Mouse (Mus musculus) naive thymus-derived CD4-positive, alpha-beta T cell, adult 2 months (primary cell): ENCODE data around the gene Klf6.

Source experiments
- DNase-seq: peaks from one replicate; pipeline ENCODE4 v3.0.0-alpha.2; 2011; ENCODE audit warnings: low read depth

Gene Klf6

DNA sequence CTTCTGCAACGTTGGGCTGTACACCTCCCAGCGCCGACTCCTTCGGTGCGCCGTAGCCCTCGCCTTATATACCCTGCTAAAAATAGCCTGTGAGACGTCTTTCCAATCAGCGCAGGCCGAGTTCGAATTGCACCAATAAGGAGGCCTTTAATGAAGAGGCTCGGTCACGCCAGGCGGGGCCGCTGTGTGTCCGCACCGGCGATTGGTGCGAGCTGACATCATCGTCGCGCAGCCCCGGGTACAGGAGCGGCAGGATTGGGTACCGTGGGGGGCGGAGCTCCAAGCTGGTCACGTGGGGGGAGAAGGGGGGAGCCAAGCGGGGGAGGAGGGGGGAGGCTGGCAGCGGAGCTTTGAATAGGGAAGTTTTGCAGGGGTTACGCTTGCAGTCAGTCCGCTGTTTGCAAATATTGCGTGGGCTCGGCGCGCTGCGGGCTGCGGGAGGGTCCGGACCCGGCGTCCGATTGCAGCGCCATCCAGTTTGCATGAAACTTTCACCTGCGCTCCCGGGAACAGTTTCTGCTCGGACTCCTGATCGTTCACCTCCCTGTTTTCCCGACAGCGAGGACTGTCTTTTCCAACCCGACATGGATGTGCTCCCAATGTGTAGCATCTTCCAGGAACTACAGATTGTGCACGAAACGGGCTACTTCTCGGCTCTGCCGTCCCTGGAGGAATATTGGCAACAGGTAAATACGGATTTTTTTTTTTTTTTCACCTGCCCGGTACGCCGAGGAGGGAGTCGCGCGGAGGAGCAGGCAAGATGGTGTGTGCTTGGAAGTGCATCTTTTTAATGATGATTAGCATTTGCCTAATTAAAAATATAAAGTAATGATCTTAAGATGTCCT lies at the start of gene Klf6:
TSS of gene Klf6 (plus strand) at position 326 of the 846 bp plus-strand sequence.
- peak; percentile 100 for DNase-seq

DNA sequence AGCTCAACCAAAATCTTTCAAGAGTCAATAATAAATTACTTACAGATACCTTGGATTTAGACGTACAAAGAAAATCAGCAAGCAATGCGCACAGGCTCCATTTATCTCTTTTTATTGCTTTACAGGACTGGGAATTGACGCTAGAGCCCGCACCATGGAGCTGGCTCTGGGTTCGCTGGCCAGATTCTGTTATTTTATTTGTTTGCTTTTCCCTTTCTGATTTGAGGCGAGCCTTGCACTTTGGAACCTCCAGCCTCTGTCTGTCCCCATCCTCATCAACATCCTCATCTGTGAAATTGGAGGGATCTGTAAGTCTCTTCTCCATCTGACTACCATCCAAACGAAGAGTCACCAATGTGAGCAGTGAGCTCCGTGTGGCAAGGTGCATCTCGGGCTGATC lies 47.8 kb upstream of the Klf6 start:
- no peak for DNase-seq

DNA sequence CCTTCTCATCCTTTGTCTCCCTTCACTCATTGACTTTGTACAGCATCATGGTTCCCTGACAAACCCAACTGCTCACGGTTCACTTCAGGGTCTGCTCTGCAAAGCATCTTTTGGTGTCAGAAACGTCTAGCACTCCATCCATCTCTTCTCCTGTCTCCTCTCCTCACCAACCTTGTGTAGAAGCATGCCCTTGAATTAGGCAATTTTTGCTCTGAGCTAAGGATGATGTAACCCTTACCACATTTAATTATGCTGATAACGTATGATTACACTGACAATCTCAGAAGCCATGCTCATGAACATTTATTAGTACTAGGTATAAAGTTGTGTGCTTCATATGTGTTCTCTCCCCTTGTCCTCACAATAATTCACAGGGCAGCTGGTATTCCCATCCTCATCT lies 44.0 kb upstream of the Klf6 start:
- no peak for DNase-seq

DNA sequence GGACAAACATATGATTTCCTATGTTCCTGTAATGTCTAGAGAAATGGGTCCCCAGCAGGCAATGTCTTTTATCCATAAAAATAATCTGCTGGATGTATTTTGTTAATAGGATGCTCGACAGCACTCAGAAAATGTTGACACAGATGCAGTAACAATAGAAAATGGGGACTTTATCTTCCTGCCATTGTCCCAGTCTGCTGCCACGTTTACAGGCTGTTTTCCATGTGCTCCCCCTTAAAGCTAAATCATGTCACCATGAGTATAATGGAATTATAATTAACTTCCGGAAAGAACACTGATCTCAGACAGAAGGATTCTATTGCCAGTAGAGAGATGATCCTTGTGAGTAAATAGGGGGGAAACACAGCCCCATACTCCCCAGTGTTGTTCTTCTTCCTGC lies 42.1 kb upstream of the Klf6 start:
- no peak for DNase-seq

DNA sequence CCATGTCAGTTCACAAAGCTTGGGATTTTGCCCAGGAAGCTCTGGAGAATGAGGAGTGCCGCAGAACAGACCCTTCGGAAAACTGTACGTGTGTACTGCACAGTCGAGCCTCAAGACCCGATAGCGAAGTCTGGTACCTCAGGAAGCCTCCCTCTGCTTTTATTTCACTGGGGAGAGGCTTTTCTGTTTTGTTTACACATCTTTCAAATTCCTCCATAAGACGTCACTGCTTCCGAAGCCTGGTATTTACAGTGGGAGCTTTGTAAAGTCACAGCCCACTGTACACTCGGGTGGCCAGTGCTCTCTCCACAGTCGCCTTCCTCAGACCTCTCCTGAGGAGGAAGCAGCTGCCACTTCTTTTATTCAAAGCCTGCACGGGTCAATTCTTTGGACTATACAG lies 38.7 kb upstream of the Klf6 start:
- no peak for DNase-seq

DNA sequence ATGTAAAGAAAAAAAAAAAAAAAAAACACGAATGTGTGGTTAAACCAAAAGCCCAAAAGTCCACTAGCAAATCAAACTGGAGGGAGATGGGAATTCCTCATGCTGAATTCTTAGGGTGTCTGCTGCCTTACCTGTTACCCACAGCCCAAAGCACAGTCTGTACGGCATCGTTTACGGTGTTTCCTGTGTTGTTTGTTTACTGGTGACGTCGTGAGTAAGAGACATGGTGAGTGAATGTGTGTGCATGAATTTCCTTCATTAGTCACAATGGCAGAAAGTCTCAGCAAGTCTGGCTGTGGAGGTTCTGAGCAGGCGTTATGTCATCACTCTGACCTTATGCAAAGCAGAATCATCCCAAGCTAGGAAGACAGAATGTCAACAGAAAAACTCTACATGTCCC lies 38.1 kb upstream of the Klf6 start:
- DNase-seq, result no peak

DNA sequence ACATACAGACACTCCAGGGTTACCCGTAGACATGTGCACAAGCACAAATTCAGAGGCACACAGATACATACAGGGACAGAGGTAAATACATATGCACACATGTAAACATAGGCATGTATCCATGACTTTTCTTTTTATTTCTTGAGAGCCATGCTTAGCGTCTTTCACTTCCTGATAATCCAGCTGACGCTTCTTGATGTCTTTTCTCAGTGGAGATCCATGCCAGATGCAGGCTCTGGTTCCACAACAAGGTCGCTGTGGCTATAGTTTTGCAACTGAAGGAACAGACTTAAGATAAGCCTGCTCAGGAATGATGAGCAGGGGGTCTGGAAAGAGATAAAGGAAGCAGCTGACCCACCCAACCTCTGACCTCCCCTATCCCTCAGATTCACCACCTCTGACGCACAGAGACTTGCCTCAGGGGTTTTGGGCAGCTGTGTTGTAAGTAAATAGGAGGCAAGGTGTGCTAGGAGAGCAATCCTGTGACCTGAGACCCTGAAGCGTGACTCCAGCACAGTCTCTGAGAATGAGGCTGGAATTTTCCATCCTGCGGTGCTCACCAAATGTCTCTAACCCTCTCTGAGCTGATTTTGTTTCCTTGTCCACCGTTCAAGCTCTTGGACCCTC lies 37.0 kb upstream of the Klf6 start:
- DNase-seq, result no peak

DNA sequence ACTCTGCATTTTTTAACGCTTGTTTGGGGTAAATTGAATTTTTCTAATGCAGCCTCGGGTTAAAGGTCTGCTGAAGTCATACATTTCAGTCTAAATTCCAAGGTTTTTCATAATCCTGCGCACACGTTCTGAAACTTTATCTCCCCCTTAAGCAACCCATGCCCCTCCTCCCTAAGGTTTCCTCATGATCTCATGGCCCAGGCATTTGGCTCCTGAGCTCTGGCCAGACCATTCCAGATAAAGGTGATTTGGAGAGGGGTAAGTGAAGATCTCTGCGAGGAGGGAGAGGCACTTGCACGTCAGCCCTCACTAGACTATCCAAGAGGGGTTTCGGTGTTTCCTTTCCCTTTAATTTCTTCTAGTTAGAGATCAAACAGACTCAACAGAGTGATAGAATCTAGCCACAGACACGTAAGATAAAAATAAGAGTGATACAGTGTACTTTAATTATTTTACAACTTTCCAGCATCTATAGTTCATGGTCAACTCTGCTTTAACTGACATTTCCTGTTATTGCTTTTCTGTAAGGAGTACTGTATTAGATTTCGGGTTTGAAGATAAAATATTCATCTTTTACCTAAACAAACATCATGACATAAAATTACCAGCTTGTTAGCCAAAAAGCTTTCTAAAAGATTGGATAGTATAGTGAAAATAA lies 35.0 kb upstream of the Klf6 start:
- no peak for DNase-seq

DNA sequence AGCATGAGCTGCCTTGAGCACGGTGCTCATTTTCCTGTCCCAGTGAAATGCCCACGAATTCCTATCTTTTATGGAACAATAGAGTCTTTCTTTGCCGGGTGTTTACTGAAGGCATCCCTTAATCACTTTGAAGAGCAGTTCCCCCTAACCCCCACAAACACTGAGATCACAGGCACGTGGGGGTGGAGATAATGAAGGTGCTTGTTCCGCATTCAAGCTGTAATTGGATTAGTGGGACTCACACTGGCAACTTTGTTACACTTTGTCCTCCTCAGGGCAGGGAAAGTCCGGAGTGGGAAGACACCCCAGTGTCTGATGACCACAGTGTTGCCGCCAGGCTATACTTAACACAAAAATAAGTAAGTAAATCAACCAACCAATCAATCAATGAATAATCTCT lies 29.3 kb upstream of the Klf6 start:
- no peak for DNase-seq

DNA sequence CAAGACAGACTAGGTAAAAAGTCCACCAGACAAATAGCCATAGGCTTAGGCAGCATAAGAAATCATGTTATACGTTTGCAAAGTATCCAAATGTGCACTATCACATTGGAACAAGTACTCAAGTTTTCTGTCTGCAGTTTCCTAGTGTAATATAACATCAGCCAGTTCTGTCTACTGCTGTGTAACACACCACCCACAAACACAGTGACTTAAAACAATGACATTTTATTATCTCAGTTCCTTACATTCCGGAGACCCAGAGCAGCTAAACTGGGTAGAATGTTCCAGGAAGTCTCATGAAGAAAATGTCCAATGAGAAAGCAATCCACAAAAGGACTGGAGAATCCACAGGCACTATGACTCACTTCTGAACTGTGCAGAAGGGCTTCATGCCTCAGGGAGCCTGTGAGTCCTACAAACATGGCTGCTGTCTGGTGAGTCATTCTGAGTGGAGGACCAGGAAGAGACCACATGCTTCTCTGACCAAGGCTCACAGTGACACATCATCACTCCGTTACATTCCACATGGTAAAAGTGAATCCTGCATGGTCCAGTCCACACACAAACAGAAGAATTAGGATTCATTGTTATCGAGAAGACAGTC lies 24.0 kb upstream of the Klf6 start:
- no peak for DNase-seq

DNA sequence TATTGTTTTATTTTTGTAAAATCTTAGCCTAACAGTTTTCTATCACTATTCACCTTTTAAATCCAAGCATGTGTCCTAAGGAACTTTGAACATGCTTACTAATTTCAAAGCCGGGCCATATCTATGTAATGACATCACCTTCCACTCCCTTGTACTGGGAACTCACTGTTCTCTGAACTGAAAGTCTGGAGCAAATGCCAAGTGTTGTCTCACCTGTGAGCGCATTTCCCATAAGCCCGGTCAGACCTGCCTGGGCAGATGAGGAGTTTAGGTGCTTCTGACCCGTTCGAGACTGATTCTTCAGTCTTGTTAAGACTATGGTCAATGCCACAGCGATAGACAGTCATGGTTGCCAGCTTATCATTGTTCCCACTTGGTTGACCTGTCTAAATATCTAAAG lies 19.9 kb upstream of the Klf6 start:
- no peak for DNase-seq

DNA sequence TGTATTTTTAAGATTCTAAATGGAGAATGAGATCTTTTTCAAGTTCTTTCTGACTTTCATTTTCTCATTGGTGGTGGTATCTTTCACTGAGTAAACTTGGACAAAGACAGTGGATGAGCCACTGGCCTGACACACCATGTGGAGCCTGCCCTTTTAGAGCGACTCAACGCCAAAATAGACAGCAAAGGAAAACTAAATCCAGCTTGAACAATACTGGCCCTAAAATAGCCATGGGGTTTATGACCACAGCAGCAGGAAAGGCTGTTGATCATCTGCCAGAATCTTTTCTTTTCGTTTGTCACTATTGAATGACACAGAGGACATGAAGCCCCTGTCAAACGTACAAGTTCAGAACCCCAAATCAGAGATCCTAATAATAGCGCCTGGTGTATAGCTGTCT lies 18.4 kb upstream of the Klf6 start:
- DNase-seq, result no peak

DNA sequence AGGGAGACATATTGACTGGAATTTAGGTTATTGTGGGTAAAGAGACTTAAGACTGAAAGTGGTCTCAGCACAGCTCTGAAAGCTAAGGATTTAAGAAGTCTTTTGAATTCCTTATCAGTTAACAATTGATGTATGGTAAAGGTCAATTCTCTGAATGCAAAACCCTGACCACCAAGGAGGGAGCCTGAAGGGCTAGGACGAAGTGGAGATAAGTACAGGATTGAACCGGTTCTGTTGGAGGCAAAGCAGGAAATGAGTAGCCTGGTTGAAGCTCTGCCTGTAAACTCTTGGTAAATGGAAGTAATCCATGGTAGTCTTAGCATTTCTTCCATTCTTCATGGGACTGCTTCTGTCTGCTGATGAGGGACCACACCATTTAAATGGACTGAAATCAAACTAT lies 17.5 kb upstream of the Klf6 start:
- no peak for DNase-seq

DNA sequence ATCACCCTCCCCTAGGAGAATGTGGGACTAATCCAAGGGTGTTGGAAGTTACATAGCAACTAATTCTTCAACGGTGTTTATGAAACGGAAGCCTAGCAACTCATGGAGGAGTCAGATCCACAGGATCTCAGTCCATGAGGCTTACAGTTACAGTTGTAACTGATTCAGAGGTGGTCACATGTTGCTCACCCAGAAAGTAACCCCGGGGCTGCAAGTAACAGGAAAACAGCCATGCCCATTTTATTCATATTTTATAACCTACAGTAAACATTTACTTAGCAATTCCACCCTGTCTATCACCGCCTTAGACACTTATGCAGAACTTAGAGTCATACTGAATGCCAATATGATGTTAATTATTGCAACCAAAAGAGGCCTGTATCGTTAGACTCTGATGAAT lies 16.9 kb upstream of the Klf6 start:
- DNase-seq, result no peak

DNA sequence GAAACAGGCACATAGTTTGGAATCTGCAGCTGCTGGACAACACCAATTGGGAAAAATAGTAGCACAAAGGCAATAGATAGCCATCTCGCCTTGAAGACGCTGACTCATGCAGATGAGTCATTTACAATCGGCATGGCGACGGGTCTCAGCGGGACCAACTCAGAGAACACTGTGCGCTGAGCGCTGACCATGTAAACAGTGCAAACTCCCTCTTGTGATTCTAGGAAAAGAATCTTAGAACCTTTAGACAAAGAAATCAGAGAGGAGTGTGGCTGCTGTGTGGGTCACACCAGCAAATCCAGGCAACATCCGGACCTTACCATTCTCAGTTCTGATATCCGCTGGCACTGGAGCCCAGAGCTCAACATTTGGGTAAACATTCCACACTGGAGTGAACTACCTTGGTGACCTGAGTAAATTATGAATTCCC lies 16.1 kb upstream of the Klf6 start:
- DNase-seq, result no peak

DNA sequence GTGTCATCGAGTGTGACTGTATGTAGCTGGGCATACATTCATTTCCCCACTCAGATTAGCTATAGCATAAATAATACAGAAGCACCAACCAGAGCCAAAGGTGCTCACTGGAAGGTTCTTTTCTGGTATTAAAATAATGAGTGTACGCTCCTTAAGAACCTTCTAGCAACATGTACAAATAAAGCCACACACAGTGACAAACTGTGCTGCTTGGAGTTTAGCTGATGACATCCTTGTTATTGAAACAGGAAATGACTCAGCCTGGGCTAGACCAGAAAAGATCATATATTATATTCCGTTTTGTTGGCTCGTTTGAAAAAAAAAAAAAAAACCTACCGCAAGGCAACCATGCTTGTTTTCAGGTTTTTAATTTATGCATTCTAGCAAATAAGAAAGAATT lies 15.7 kb upstream of the Klf6 start:
- peak; percentile 90 for DNase-seq

DNA sequence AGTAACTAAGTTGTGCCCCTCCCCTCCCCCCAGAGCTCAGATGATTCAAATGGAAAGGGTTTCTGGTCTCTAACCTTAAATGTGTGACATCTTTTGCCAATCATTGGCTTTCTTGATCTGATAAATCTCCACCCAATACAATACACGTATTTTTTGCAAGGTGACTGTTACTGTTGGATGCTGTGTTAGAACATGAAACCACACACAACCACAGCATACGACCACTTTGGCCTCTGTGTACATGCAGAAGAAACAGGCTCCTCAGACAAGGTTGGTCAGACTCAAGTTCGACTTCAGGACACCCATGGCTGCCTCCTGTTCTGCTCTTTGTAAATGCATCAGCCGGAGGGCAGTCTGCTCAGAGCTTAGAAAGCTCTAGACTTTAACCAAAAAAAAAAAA lies 14.4 kb upstream of the Klf6 start:
- peak; percentile 36 for DNase-seq

DNA sequence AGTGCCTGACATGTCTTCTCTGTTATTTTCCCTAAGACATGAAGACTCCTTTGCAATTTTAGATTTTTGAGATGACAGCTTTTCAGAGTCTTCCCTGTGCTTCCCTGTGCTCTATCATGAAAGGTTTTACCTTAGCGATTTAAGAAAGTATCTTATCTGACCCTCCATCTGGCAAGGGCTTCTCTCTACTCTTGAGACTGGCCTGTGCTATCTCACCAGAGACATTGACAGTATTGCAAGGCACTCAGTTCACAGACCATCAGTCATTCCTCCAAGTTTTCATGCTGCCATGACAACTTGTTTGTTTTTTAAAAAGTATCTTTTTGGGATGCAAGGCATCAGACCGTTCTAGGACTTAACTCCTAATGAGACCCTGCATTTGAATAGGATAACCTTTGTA lies 13.5 kb upstream of the Klf6 start:
- DNase-seq, result no peak

DNA sequence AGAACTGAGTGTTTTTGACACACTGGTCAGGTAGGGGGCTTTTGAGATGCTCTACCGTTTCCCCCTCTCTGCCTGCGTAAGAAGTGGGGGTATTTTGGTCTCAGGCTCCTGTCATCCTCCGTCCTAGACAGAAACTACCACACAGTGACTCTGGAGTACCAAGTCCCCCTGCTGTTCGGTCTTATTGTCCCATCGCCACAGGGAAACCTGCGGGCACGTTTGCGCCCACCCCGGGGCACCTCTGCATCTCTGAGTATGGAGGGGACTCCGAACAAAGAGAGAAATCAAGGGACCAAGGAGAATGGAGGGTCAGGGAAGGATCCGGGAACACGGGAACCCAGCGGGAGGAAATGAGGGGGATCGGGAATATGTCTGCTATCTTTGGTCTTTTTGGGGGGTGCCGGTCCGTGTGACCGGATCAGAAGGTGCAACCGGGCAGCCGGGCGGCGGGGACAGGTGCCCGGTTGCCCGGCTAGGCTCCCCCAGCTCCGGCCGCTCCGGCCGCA lies 578 bp upstream of the Klf6 start:
- DNase-seq, result peak; percentile 87

DNA sequence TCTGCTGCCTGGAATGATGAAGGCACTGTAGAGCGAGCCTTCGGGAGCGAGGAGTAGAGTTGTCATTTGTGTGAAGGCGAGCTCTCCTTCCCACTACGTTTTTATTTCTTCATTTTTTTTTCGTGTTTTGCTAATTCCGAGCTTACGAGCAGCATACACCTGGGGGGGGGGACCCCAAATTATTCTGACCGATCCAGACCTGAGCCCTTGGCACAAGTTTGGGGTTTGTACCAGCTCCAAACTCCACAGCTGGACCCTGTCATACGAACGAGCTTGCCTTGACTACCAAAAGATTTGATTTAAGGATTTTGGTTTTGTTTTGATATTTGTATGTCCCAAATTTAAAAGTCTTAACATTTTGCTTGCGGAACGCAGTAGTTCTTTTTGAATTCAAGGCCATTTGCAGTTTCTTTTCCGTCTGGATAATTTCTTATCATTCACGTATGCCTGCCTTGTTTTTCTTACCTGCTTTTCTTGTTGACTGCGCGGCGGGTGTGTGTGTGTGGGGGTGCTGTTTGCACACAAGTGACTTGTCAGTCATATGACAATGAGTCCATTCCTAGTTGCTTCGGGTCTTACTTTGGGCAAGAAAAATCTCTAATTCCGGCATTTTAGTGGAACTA lies 832 bp downstream of the Klf6 start:
- DNase-seq, result peak; percentile 80

DNA sequence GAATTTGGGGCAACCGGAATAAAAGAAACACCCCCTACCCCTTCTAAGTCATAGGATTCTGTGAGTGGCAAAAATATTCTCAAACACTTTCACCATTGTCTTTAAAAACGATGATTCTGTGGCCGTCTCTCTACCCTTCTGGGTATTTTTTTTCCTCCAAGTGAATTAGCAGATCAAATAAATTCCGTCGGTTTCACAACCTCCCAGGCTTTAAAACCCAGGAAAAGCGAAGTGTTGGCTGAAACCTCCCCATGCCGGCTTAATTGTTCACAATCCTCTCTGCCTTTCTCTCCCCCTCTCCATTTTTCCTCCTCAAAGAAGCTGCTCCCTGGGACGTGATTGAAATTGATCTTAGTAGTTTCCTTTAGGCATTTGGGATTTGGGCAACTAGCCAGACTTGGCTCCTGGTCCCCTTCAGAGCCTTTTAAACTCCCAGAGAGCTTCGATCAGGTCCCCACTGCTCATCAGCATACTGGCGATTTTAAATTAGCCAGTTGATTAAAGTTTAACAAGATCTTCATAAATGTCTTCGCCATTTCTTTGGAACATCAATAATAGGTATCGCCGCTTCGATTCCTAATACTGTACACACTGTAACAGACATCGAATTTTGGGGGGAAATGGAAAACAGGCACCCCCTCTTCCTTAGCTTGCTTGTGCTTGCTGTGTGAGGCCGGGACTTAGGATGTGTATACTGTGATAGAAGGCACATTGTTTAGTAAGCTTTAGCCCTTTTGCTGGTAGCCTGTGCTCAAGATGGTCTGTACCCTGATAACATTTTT lies 1.5 kb downstream of the Klf6 start:
- peak; percentile 64 for DNase-seq
